8 mouse cellular contexts compared by ENCODE assay signal in the genomic region with DNA sequence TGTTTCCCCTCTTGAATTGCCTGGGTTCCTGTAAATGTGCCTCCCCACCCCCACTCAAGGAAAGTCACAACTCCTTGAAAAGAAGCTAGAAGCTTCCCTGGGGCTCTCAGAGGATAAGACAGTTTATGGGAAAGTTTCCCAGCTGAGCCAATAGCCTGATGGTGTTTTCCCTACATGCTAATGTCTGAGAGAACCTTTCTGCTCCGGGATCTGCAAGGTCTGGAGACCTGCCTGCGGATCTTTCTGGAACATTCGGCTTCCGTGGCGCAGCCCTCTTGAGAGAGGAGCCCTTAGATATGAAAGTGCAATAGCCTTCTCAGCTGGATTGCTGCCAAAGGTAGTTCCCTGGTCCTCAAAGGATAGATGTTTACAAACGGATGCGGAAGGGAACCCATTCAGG. TPM values are rescaled to one million over a fixed set of nuclear protein-coding genes. Genes with fewer than 3 reads are reported as not detected.
DNase-seq lines count a peak whose midpoint lies in the region; ATAC-seq and TF ChIP-seq lines count a peak whose summit lies in the region.

No protein-coding gene starts in this region.

- 15% methylated on average over 7 of the region's 7 CpGs for WGBS in forebrain, embryonic 16.5 days
- 32% methylated on average over 7 of the region's 7 CpGs for WGBS in hindbrain, embryonic 14.5 days
- WGBS in midbrain, postnatal 0 days: 28% methylated on average over 7 of the region's 7 CpGs

- ATAC-seq in forebrain, embryonic 16.5 days: no peak
- ATAC-seq in hindbrain, embryonic 14.5 days (ENCODE audit: low FRiP score): no peak
- ATAC-seq in midbrain, postnatal 0 days (ENCODE audit: low FRiP score): 0 out of 2 replicates have a peak, but pooled peaks have one; percentile 32
- ATAC-seq in inflammation-experienced regulatory T-cells, adult 6 months: no peak
- ATAC-seq in erythroblast, adult 5-6 weeks (replicated peaks; ENCODE audit: low FRiP score, poor library complexity, severe bottlenecking): no peak

- H3K4me2 ChIP-seq in forebrain, embryonic 16.5 days (ENCODE audit: low read length): peak overlapping the region; percentile 99
- H3K4me2 ChIP-seq in hindbrain, embryonic 14.5 days (replicated peaks): peak overlapping the region; percentile 96
- H3K4me2 ChIP-seq in midbrain, postnatal 0 days (ENCODE audit: low read depth, low read length, poor library complexity, severe bottlenecking): peak overlapping the region; percentile 91

- H3K9me3 ChIP-seq in forebrain, embryonic 16.5 days (ENCODE audit: control insufficient read depth, low read length): no peaks in the 10 kb centered on the region
- H3K9me3 ChIP-seq in hindbrain, embryonic 14.5 days (ENCODE audit: control insufficient read depth, low read length): no peaks in the 10 kb centered on the region
- H3K9me3 ChIP-seq in midbrain, postnatal 0 days (ENCODE audit: low read length): no peaks in the 10 kb centered on the region

- H3K9ac ChIP-seq in forebrain, embryonic 16.5 days (replicated peaks; ENCODE audit: low read depth, low read length): no peak overlapping the region
- no peak overlapping the region for H3K9ac ChIP-seq in hindbrain, embryonic 14.5 days
- no peak overlapping the region; the same call in 1 of the 2 replicates for H3K9ac ChIP-seq in midbrain, postnatal 0 days (replicated peaks; ENCODE audit: low read length, poor library complexity, severe bottlenecking)

- no peaks in the 10 kb centered on the region for H3K36me3 ChIP-seq in forebrain, embryonic 16.5 days (ENCODE audit: control insufficient read depth, insufficient read depth)
- H3K36me3 ChIP-seq in hindbrain, embryonic 14.5 days (replicated peaks; ENCODE audit: control insufficient read depth, insufficient read depth): no peaks in the 10 kb centered on the region
- H3K36me3 ChIP-seq in midbrain, postnatal 0 days (ENCODE audit: insufficient read depth, low read length): no peaks in the 10 kb centered on the region

- peak overlapping the region; percentile 57 for H3K4me3 ChIP-seq in forebrain, embryonic 16.5 days (replicated peaks; ENCODE audit: low read length)
- H3K4me3 ChIP-seq in hindbrain, embryonic 14.5 days (replicated peaks; ENCODE audit: low read length): peak overlapping the region; percentile 46
- H3K4me3 ChIP-seq in midbrain, postnatal 0 days (ENCODE audit: low read depth, low read length): peak overlapping the region; percentile 55

- H3K27ac ChIP-seq in forebrain, embryonic 16.5 days (ENCODE audit: low read length): no peak overlapping the region
- H3K27ac ChIP-seq in hindbrain, embryonic 14.5 days: no peak overlapping the region
- H3K27ac ChIP-seq in midbrain, postnatal 0 days (ENCODE audit: low read depth, low read length): no peak overlapping the region

- peaks cover 22% of the 10 kb centered on the region for H3K4me1 ChIP-seq in forebrain, embryonic 16.5 days (replicated peaks; ENCODE audit: control insufficient read depth, insufficient read depth, low read length)
- peaks cover 17% of the 10 kb centered on the region for H3K4me1 ChIP-seq in hindbrain, embryonic 14.5 days (replicated peaks; ENCODE audit: control insufficient read depth, insufficient read depth, low read length)
- peaks cover 3% of the 10 kb centered on the region; the same call in 1 of the 2 replicates for H3K4me1 ChIP-seq in midbrain, postnatal 0 days (ENCODE audit: insufficient read depth, low read length)

- DNase-seq in A20 (ENCODE audit: low read depth, low spot score): peak; percentile 40
- peak; percentile 54 for DNase-seq in ZHBTc4 (ENCODE audit: low read depth, low spot score)
- peak; percentile 48 for DNase-seq in hindbrain, embryonic 14.5 days (ENCODE audit: low spot score)
- peak; percentile 7 for DNase-seq in liver
- DNase-seq in midbrain, postnatal 0 days (ENCODE audit: low spot score): peak; percentile 66

- TF ChIP-seq CTCF in midbrain, postnatal 0 days (IDR thresholded peaks at IDR 0.05): no peak

- no peaks in the 10 kb centered on the region for H3K27me3 ChIP-seq in forebrain, embryonic 16.5 days (replicated peaks; ENCODE audit: control insufficient read depth, insufficient read depth, low read length)
- peaks cover 14% of the 10 kb centered on the region for H3K27me3 ChIP-seq in hindbrain, embryonic 14.5 days (ENCODE audit: control insufficient read depth, insufficient read depth, low read length)
- peaks cover 3% of the 10 kb centered on the region; the same call in 1 of the 2 replicates for H3K27me3 ChIP-seq in midbrain, postnatal 0 days (ENCODE audit: insufficient read depth, low read length)

RNA-seq across cellular contexts. Expression of a gene that starts 1.5 kb away (rescaled TPM):
- 4.3 and 6.1 TPM in 2 replicates for polyA plus RNA-seq in forebrain, embryonic 16.5 days (2015; fragmentation: Nextera tagmentation; extraction: Ambion mirVana)
- polyA plus RNA-seq in hindbrain, embryonic 14.5 days (2014; fragmentation: Nextera tagmentation; extraction: Ambion mirVana): 5.5 and 6.6 TPM in 2 replicates
- 11.8 and 13.1 TPM in 2 replicates for total RNA-seq in midbrain, postnatal 0 days (2014; rRNA removed)
- polyA plus RNA-seq in midbrain, postnatal 0 days (2015; fragmentation: Nextera tagmentation; extraction: Ambion mirVana): 8.8 and 8.9 TPM in 2 replicates
- under 1 TPM in 1 of 3 experiments, not detected in 2; 0.07 TPM for polyA plus RNA-seq in inflammation-experienced regulatory T-cells, adult 6 months (2017; shearing (Covaris generic))
- not detected in 2 replicates for total RNA-seq in erythroblast, adult 5-6 weeks (2015; ENCODE audit: low replicate concordance)
- 0.14 TPM in 1 of 2 replicates, not detected in the other for total RNA-seq in erythroblast, adult 5-6 weeks (2017; ENCODE audit: low replicate concordance)

Comparison
In these comparisons a context has a peak if more than half of its experiments do, and no peak if none do; other contexts are left out.
1. DNase-seq: peak in every context shown above with its lines; median percentile 66 in midbrain, postnatal 0 days; 54 in ZHBTc4; 48 in hindbrain, embryonic 14.5 days; 40 in A20; 7 in liver.